Mouse (Mus musculus): ENCODE data around the gene Tmem222. TPM values are rescaled to one million over a fixed set of nuclear protein-coding genes. Genes with fewer than 3 reads are reported as not detected.

Gene Tmem222
- polyA plus RNA-seq (2016; fragmentation: Nextera tagmentation; extraction: Ambion mirVana), result 81.4 and 86.7 TPM in 2 replicates

DNA sequence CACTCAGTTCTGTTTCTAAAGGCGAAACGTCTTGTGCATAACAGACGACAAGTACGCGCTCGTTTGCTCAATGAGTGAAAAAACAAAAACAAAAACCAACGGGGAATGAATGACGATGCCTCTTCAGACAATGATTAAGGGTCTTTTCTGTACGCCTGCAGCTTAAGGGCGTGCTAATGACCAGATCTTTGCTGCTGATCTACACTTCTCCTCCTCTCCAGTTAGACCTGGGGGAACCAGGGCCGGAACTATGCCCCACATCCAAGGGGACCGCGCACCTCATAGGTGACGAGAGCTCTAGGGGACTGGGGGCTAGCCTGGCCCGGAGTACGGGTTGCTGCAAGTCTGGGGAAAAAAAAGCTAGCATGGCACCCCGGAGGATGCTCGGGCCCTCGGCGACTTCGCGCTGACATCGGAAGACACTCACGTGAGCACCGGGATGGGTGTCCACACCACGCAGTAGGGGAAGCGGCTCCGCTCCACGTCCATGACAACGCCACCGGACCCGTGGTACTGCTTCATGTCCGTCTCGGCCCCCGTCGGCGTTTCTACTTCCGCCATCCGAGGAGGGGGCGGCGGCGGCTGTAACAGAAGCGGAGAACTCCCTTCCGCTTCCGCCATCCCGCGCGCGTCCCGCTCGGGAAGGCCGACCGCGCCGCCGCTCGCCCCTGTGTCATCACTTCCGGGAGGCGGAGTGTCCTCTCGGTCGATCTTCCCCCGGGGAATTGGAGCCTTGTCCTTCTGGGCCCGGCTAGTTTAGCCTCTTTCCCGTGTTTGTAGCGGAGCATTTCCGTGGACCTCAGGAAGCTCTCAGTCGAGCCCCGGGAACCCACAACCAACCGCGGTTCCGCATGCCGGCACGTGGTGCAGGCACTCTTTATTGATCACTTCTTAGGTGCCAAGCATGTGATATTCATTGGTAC lies at the start of gene Tmem222:
Tmem222 (minus strand) TSS at position 689 of the 923 bp plus-strand sequence.
- WGBS, result under 1% methylated on average over 73 of the region's 73 CpGs
- Histone ChIP-seq H3K9me3 (no peaks in the 10 kb centered on the region), H3K4me1 (peaks cover 41% of the 10 kb centered on the region), H3K27ac (replicated peaks) (peak within 1 kb of the TSS; percentile 93), H3K36me3 (replicated peaks) (peaks cover 30% of the 10 kb centered on the region), H3K4me3 (peak within 1 kb of the TSS; percentile 93), H3K27me3 (replicated peaks; ENCODE audit: low read depth, poor library complexity, severe bottlenecking) (no peaks in the 10 kb centered on the region)
- DNase-seq (ENCODE audit: low spot score), result peak; percentile 96

DNA sequence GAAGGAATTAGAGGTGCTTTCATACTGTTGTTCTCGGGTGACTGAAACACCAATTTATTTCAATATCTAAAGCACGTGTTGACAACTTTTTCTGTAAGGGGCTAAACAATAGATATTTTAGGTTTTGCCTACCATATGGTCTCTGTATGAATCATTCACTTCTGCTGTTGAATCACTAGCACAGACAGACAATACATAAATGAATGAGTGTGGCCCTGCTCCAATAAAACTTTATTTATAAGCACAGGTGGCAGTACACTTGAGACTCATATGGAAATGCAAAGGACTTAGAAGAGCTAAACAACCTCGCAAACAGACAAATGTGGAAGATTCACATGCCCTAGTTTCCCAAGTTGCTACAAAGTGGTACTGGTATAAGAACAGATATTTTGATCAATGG lies 42.1 kb upstream of the Tmem222 start:
- Histone ChIP-seq H3K4me3 (no peak overlapping the region), H3K4me1 (no peaks in the 10 kb centered on the region), H3K27ac (replicated peaks) (no peak overlapping the region), H3K9me3 (no peaks in the 10 kb centered on the region), H3K36me3 (replicated peaks) (peaks cover 32% of the 10 kb centered on the region), H3K27me3 (replicated peaks; ENCODE audit: low read depth, poor library complexity, severe bottlenecking) (no peaks in the 10 kb centered on the region)
- no peak for DNase-seq (ENCODE audit: low spot score)
- WGBS, result 93% methylated on average over 3 of the region's 3 CpGs

DNA sequence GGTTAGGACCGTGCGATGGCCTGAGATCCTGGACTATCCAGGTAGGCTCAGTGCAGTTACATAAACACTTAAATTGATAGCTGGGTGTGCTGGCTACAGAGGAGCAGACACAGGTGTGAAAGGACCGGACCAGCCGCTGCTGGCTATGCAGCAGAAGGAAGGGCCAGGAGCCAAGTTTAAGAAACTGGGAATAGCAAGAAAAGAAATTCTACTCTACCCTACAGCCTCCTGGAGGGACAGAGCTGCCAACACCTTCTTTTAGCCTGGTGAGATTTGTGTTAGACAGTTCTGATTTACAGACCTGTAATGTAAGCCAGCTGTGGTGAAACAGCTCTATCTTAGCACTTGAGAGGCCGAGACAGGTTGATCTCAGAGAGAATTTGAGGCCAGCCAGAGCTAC lies 38.4 kb upstream of the Tmem222 start:
- H3K27me3 ChIP-seq (replicated peaks; ENCODE audit: low read depth, poor library complexity, severe bottlenecking), result no peaks in the 10 kb centered on the region
- DNase-seq (ENCODE audit: low spot score), result no peak
- H3K4me1 ChIP-seq, result no peaks in the 10 kb centered on the region
- no peak overlapping the region for H3K27ac ChIP-seq (replicated peaks)
- H3K4me3 ChIP-seq, result no peak overlapping the region
- WGBS, result 87% methylated on average over 5 of the region's 5 CpGs
- H3K9me3 ChIP-seq, result no peaks in the 10 kb centered on the region
- peaks cover 24% of the 10 kb centered on the region for H3K36me3 ChIP-seq (replicated peaks)

DNA sequence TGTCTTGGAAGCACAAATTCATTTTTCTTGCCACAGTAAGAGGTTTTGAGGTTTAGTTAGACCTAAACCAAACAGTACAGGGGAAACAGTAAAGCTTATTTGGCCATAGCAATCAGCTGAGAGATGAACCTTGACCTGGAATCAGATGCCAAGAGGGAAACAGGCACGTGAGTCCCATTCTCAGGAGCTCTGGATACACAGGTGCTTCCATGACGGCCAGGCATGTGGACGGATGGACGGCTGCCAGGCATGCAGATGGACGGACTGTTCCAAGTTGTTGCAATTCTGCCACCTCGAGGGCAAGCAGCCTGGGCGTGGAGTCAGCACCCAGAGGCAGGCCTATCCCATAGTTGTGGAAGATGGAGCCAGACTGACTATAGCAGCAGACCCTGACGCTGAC lies 37.3 kb upstream of the Tmem222 start:
- H3K9me3 ChIP-seq, result no peaks in the 10 kb centered on the region
- 84% methylated on average over 8 of the region's 8 CpGs for WGBS
- no peak overlapping the region for H3K27ac ChIP-seq (replicated peaks)
- H3K4me3 ChIP-seq, result no peak overlapping the region
- no peaks in the 10 kb centered on the region for H3K4me1 ChIP-seq
- H3K27me3 ChIP-seq (replicated peaks; ENCODE audit: low read depth, poor library complexity, severe bottlenecking), result no peaks in the 10 kb centered on the region
- DNase-seq (ENCODE audit: low spot score), result no peak
- H3K36me3 ChIP-seq (replicated peaks), result peaks cover 18% of the 10 kb centered on the region

DNA sequence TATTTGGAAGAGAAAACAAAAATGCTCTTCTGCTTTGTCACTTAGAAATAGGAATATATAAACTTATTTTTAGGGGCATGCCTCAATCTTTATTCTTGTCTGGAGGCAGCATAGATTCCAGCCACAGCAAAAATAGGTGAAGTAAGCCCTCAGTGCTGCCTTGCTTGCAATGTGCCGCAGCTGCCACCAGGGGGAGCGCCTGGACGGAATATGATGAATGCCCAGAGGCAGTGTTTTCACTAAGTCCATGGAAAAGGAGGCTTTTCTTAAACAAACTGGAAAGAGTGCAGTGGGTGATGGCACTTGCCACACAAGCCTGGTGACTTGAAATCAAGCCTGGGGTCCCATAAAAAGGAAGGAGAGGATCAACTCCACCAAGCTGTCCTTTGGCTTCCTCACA lies 32.4 kb upstream of the Tmem222 start:
- WGBS, result 0% methylated on average over 3 of the region's 3 CpGs
- peak; percentile 88 for DNase-seq (ENCODE audit: low spot score)
- Histone ChIP-seq H3K27ac (replicated peaks) (no peak overlapping the region), H3K4me3 (no peak overlapping the region), H3K9me3 (no peaks in the 10 kb centered on the region), H3K27me3 (replicated peaks; ENCODE audit: low read depth, poor library complexity, severe bottlenecking) (no peaks in the 10 kb centered on the region), H3K4me1 (no peaks in the 10 kb centered on the region), H3K36me3 (replicated peaks) (peaks cover 24% of the 10 kb centered on the region)

DNA sequence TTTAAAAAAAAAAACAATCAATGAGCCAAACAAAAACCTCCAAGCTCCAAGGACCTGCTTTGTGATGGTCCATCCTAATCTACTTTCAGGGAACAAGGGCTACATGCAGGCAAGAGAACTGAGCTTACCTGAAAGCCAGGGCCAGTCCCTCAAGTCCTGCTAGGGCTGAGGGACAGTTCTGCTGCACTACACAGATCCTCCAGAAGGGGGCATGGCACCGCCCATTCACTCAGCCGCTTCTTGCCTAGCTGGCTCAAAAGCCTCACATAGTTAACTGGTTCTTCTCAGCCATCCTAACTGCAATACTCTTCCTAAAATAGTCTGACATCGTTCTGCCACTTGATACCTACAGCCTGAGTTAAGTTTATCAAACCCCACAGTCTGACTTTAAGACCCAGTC lies 29.7 kb upstream of the Tmem222 start:
- H3K27ac ChIP-seq (replicated peaks), result no peak overlapping the region
- H3K9me3 ChIP-seq, result no peaks in the 10 kb centered on the region
- DNase-seq (ENCODE audit: low spot score), result peak; percentile 62
- no peaks in the 10 kb centered on the region for H3K4me1 ChIP-seq
- WGBS, result 25% methylated on average over 3 of the region's 3 CpGs
- H3K27me3 ChIP-seq (replicated peaks; ENCODE audit: low read depth, poor library complexity, severe bottlenecking), result no peaks in the 10 kb centered on the region
- no peak overlapping the region for H3K4me3 ChIP-seq
- H3K36me3 ChIP-seq (replicated peaks), result peaks cover 41% of the 10 kb centered on the region

DNA sequence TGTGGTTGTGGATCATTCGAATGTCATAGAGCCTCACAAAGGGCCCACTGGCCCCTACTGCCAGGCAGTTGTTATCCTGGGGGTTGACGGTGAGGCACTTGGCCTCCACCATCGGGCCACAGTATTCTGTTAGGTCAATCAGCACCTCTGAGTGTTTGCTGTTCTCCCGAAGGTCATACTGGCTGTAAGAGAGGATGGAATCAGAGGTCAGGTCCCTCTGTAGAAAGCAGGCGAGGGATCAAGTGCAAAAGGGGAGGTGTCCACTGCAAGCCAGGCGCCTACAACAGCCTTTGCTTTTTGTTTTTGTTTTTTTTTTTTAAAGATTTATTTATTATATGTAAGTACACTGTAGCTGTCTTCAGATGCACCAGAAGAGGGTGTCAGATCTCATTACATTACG lies 28.2 kb upstream of the Tmem222 start:
- Histone ChIP-seq H3K9me3 (no peaks in the 10 kb centered on the region), H3K4me1 (no peaks in the 10 kb centered on the region), H3K36me3 (replicated peaks) (peaks cover 53% of the 10 kb centered on the region), H3K4me3 (no peak overlapping the region), H3K27me3 (replicated peaks; ENCODE audit: low read depth, poor library complexity, severe bottlenecking) (no peaks in the 10 kb centered on the region), H3K27ac (replicated peaks) (no peak overlapping the region)
- no peak for DNase-seq (ENCODE audit: low spot score)
- 87% methylated on average over 7 of the region's 7 CpGs for WGBS

DNA sequence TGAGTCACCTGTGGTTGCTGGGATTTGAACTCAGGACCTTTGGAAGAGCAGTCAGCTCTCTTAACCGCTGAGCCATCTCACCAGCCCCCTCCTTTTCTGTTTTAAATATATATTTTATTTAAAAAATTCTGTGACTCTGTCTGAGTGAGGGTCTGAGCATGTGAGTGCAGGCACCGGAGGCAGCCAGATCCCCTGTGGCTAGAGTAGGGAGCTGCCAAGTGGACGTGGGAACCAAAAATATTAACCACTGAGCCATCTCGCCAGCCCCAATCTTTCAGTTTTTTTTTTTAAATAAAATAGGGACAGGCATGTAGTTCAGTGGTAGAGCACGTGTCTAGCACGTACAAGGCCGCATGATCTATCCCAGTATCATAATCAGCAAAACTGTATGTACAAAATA lies 27.2 kb upstream of the Tmem222 start:
- peaks cover 64% of the 10 kb centered on the region for H3K36me3 ChIP-seq (replicated peaks)
- peaks cover 2% of the 10 kb centered on the region for H3K4me1 ChIP-seq
- DNase-seq (ENCODE audit: low spot score), result no peak
- no peaks in the 10 kb centered on the region for H3K9me3 ChIP-seq
- H3K27me3 ChIP-seq (replicated peaks; ENCODE audit: low read depth, poor library complexity, severe bottlenecking), result no peaks in the 10 kb centered on the region
- H3K4me3 ChIP-seq, result no peak overlapping the region
- 93% methylated on average over 7 of the region's 7 CpGs for WGBS
- H3K27ac ChIP-seq (replicated peaks), result no peak overlapping the region

DNA sequence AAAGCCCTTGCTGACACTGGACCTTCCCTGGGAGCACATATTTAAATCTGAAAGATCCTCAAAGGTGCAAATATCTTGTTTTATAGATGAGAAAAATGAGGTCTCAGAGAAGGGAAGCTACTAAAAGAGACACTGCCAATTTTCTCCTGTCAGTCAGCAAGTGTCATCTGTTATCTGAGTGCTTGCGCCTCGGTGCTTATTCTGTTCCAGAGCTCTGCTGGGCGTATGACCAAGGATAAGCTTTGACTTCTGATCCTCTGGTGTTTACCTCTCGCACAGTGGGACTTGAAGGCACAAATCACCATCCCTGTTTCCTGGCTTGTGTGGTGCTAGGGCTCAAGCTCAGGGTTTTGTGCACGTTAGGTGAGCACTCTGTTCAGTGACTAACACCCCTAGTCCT lies 25.1 kb upstream of the Tmem222 start:
- WGBS, result 90% methylated on average over 5 of the region's 5 CpGs
- H3K9me3 ChIP-seq, result no peaks in the 10 kb centered on the region
- no peaks in the 10 kb centered on the region for H3K27me3 ChIP-seq (replicated peaks; ENCODE audit: low read depth, poor library complexity, severe bottlenecking)
- no peak overlapping the region for H3K27ac ChIP-seq (replicated peaks)
- peaks cover 67% of the 10 kb centered on the region for H3K36me3 ChIP-seq (replicated peaks)
- peaks cover 23% of the 10 kb centered on the region for H3K4me1 ChIP-seq
- H3K4me3 ChIP-seq, result no peak overlapping the region
- no peak for DNase-seq (ENCODE audit: low spot score)

DNA sequence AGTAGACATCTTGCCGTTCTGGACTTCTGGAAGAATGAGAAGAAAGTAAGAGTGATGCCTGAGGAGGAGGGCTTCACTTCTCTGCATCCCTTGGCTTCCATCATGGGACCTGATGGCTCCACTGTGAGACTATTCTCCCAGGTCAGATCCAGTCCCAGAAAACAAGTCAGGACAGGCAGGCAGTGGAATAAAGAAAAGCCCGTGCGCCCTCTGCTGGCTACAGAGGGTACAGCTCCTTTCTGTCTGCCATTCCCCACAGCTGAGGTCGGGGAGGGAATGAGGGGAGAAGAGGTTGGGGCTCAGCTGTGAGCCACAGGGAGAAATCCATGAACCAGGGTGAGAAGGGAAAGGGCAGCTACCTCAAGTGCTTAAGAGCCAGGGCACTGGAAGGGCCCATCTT lies 24.2 kb upstream of the Tmem222 start:
- Histone ChIP-seq H3K36me3 (replicated peaks) (peaks cover 75% of the 10 kb centered on the region), H3K4me3 (no peak overlapping the region), H3K27me3 (replicated peaks; ENCODE audit: low read depth, poor library complexity, severe bottlenecking) (no peaks in the 10 kb centered on the region), H3K4me1 (peaks cover 28% of the 10 kb centered on the region), H3K27ac (replicated peaks) (no peak overlapping the region), H3K9me3 (no peaks in the 10 kb centered on the region)
- DNase-seq (ENCODE audit: low spot score), result peak; percentile 83
- 23% methylated on average over 4 of the region's 4 CpGs for WGBS

DNA sequence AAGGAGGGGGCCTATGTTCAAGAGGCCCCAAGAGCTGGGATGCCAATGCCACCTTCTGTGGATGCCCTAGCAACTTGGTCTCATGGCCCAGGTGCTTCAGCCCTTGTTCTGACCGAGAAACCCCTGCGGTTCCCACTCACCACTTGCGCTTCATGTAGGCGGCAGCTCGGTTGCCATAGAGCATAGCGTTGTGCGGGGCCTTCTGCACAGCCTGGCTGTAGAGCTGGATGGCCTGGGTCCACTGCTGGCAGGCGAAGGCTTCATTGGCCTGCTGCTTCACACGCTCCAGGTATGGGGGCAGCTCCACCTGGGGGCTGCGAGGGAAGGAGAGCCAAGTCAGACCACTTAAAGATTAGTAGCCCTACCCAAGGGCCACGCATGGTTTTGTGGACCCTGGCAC lies 22.8 kb upstream of the Tmem222 start:
- Histone ChIP-seq H3K27ac (replicated peaks) (no peak overlapping the region), H3K4me3 (no peak overlapping the region), H3K36me3 (replicated peaks) (peaks cover 85% of the 10 kb centered on the region), H3K9me3 (no peaks in the 10 kb centered on the region), H3K27me3 (replicated peaks; ENCODE audit: low read depth, poor library complexity, severe bottlenecking) (no peaks in the 10 kb centered on the region), H3K4me1 (peaks cover 28% of the 10 kb centered on the region)
- no peak for DNase-seq (ENCODE audit: low spot score)
- 94% methylated on average over 11 of the region's 11 CpGs for WGBS

DNA sequence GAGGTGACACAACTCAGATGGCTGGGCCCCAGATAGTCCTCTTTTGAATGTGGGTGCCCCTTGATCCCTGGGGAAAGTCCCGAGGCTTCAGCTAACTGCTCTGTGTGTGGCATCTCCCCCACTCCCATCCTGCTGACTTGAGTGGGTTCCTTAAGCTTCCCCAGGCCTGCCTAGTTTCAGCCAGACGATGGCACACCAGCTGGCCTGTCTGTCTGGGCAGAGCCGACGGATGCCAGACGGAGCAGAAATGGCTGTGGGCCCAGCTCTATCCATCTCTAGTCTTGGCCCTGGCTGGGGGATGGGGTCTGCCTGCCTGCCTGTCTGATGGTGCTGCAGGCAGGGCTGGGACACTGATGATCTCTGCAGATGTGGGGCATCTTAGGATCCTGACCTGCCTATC lies 22.1 kb upstream of the Tmem222 start:
- WGBS, result 79% methylated on average over 5 of the region's 5 CpGs
- Histone ChIP-seq H3K36me3 (replicated peaks) (peaks cover 89% of the 10 kb centered on the region), H3K27me3 (replicated peaks; ENCODE audit: low read depth, poor library complexity, severe bottlenecking) (peaks cover 5% of the 10 kb centered on the region), H3K4me3 (no peak overlapping the region), H3K9me3 (no peaks in the 10 kb centered on the region), H3K27ac (replicated peaks) (peak overlapping the region; percentile 63; the same call in 1 of the 2 replicates), H3K4me1 (peaks cover 28% of the 10 kb centered on the region)
- no peak for DNase-seq (ENCODE audit: low spot score)

All from embryonic facial prominence, embryonic 10.5 days (tissue).